Comparison of ENCODE assay signal across 13 mouse cellular contexts in genomic region chr11:76482183-76482582, GRCm38 (mm10).
A peak's percentile ranks its signal among the peaks of the same experiment; 100 is the strongest.
DNase-seq lines count a peak whose midpoint lies in the region; ATAC-seq and TF ChIP-seq lines count a peak whose summit lies in the region.
"Had no signal": no experiment of that assay in that cellular context is flagged by ENCODE, and none has a peak within 500 bp of the region (broad histone marks: within the 10 kb centered on the region; RNA-seq: fewer than 3 reads in every experiment).

No protein-coding gene starts in this region.

- peak; percentile 42 for ATAC-seq in granulocyte monocyte progenitor cell, adult 5-6 weeks (replicated peaks; ENCODE audit: poor library complexity, severe bottlenecking)
- peak; percentile 43 for ATAC-seq in megakaryocyte, adult 5-6 weeks (ENCODE audit: poor library complexity, severe bottlenecking)
- ATAC-seq: midbrain, embryonic 13.5 days had no signal

- no peak for DNase-seq in layer of hippocampus, adult 2 months (ENCODE audit: low spot score in 2 of 2)
- DNase-seq in layer of hippocampus, postnatal 36 days = no peak
- peak; percentile 21 to 32 for DNase-seq in B cell, adult 2 months
- no peak for DNase-seq in ovary, adult 18-20 months (ENCODE audit: low spot score)
- no peak for DNase-seq in gastrocnemius, postnatal 36 days
- no peak for DNase-seq in cerebellum, postnatal 25 days
- DNase-seq: adrenal gland, postnatal 36 days; cerebellum, postnatal 10 days; thymus, postnatal 36 days had no signal

- intact Hi-C loops in gastrocnemius, postnatal 36 days (cut with DNase I) = no loop called here

- H3K4me3 ChIP-seq in layer of hippocampus, adult 2 months = no peak overlapping the region
- H3K4me3 ChIP-seq: heart, adult 2 months; midbrain, embryonic 13.5 days had no signal

- no peak for TF ChIP-seq CTCF in layer of hippocampus, adult 2 months (conservative IDR thresholded peaks at IDR 0.05)

- peak overlapping the region; percentile 52 for H3K27ac ChIP-seq in layer of hippocampus, adult 2 months
- H3K27ac ChIP-seq: heart, adult 2 months; midbrain, embryonic 13.5 days had no signal

Comparison
In these comparisons a context has a peak if more than half of its experiments do, and no peak if none do; other contexts are left out.
1. DNase-seq: peak in B cell, adult 2 months (2 of 2); none in layer of hippocampus, adult 2 months (0 of 2), layer of hippocampus, postnatal 36 days (0 of 2), ovary, adult 18-20 months (single experiment), gastrocnemius, postnatal 36 days (0 of 2) and cerebellum, postnatal 25 days (0 of 2).